Mouse (Mus musculus): ENCODE data around the gene Hes5.

DNA sequence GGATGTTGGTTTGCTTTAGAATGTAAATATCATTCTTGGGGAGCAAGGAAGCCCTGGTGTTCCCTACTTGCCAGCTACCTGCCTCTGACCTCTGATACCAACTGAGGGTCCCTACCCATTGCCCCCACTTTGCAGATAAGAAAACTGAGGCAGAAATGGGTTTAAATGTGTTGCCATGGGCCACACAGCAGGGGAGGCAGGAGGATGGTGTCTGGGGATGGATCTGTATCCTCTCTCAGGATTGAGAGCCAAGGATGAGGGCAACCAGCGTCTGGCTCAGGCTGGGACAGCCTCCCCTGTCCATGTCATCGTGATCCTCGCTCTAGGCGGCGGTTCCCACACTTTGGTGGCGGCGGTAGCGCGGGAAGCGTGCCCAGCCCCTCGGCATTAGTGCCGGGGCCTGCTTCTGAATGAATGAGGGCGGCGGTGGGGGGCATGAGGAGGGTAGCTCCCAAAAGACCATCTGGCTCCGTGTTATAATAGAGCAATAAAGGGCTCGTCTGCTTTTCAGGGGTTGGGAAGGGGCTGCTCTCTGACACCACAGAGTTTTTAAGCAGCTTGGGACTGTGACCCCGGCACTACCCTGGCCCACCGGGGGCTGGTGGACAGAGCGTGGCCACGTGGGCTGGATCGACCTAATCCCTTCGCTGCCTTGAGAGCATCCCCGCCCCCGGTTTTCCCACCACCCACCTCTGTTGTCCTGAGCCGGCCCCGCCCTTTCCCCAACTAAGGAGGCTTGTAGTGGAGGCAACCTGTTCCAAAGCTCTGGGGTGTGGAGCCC, 8.1 kb upstream of the Hes5 start:
- TF ChIP-seq CTCF (IDR thresholded peaks at IDR 0.05; ENCODE audit: insufficient read depth, low read depth, low read length) (no peak), POLR2A (IDR thresholded peaks at IDR 0.05; ENCODE audit: insufficient read depth, low read depth, low read length) (no peak)

All from olfactory bulb, adult 2 months (tissue).